Mouse (Mus musculus): ENCODE data around the gene Hs1bp3. TPM values are rescaled to one million over a fixed set of nuclear protein-coding genes. Genes with fewer than 3 reads are reported as not detected.

Hs1bp3 gene
- 3.4 TPM for polyA plus RNA-seq (2017; shearing (Covaris generic))

DNA sequence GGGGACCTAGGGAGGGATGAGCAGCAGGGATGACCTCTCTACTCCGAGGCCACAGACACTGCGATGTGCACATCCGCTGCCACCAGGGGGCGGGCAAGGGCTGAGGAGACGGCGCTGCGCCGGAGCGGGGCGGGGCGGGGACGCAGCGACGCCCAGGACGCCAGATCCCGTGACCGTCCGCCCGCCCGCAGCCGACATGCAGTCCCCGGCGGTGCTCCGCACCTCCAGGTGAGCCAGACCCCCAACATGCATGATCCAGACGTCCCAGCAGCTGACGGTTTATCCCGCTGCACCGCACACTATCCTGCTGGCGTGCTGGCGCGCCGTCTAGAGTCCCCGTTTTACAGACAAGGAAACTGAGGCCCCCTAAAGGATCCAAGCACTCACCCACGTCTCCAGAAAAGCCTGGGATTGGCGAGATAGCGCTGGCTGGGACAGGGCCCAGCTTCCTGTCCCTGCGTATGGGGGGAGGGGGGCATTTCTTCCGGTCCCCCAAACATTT, at the start of gene Hs1bp3:
TSS of gene Hs1bp3 (plus strand) at position 163 of the 502 bp plus-strand sequence.

DNA sequence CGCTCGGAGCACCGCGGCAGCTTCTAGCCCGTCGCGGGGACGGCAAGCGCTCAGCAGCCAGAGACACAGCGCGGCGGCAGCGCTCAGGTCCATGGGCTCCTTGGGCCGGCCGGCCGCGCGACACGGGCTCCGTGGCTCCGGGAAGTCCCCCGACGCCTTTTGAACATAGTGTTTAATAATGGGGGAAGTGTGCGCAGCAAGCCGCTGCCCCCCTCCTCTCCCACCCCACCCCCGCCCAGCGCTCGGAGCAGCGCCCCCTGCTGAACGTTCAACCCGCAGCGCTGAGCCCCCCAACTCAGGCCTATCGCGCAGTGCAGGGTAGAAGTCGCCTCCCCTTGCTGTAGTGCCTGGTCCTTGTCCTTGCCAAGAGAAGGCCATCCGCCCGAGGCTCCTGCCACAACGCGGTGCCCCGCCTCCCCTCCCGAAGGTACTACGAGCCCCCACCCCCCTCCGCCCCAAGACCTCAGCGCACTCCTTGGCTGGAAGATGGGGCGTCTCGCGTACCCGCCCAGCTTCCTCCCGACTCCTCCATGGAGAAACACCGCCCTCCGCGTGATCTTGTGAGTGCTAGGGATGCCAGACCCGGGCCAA, 11.3 kb upstream of the Hs1bp3 start, which contains the start of gene Gdf7:
TSS of gene Gdf7 (minus strand) at position 114 of the 591 bp plus-strand sequence.

Other genes starting within 250 kb of the Hs1bp3 start
- 49.0 TPM for gene Ldah, start 105.3 kb upstream of the Hs1bp3 start, polyA plus RNA-seq (2017; shearing (Covaris generic))
- not detected for gene Gdf7, start 11.5 kb upstream of the Hs1bp3 start, polyA plus RNA-seq (2017; shearing (Covaris generic))
- gene Rhob, start 186.6 kb downstream of the Hs1bp3 start, polyA plus RNA-seq (2017; shearing (Covaris generic)): 21.9 TPM